Mouse (Mus musculus) adrenal gland, adult 2 months (tissue): ENCODE measurements around the gene 9130213A22Rik. TPM values are rescaled to one million over a fixed set of nuclear protein-coding genes. Genes with fewer than 3 reads are reported as not detected.

Experiments used
- DNase-seq: peaks from one replicate; pipeline ENCODE4 v3.0.0; 2021
- polyA plus RNA-seq: library from polyadenylated mRNA; depleted of rRNA; stranded (reverse); fragments of >200 nt; gene quantifications from 2 replicates; pipeline ENCODE4 v1.2.3, GENCODE M21; 2012
- total RNA-seq, 2 experiments: library from RNA; stranded (reverse); gene quantifications; 2 replicates each; pipeline ENCODE4 v1.2.3; 2021

9130213A22Rik gene
- total and polyA plus RNA-seq, 3 experiments = 0.59 to 3.0 (median 0.78) TPM

- no peak for DNase-seq
Observed at GRCm38 (mm10) chr11:69106842-69107241, 15.5 kb downstream of the 9130213A22Rik start.

GRCm38 (mm10) chr11:69106299-69106698 is 16.1 kb downstream of the 9130213A22Rik start:
- no peak for DNase-seq

- no peak for DNase-seq
Observed at GRCm38 (mm10) chr11:69105796-69106195, 16.6 kb downstream of the 9130213A22Rik start.

GRCm38 (mm10) chr11:69105227-69105626 is 17.2 kb downstream of the 9130213A22Rik start:
- DNase-seq = no peak

- DNase-seq = no peak
Observed at GRCm38 (mm10) chr11:69104487-69104886, 17.9 kb downstream of the 9130213A22Rik start.

- DNase-seq = no peak
Observed at GRCm38 (mm10) chr11:69103531-69104435, 18.6 kb downstream of the 9130213A22Rik start.

GRCm38 (mm10) chr11:69103121-69103520 is 19.3 kb downstream of the 9130213A22Rik start:
- DNase-seq = no peak

GRCm38 (mm10) chr11:69102403-69102725 is 20.0 kb downstream of the 9130213A22Rik start:
- DNase-seq = peak; percentile 87

- peak; percentile 21 for DNase-seq
Observed at GRCm38 (mm10) chr11:69101604-69102402, 20.6 kb downstream of the 9130213A22Rik start.

GRCm38 (mm10) chr11:69100639-69101360 is 21.6 kb downstream of the 9130213A22Rik start:
- peak; percentile 13 for DNase-seq

- peak; percentile 98 for DNase-seq
Observed at GRCm38 (mm10) chr11:69099915-69100345, 22.5 kb downstream of the 9130213A22Rik start.

- peak; percentile 78 for DNase-seq
Observed at GRCm38 (mm10) chr11:69099177-69099914, 23.0 kb downstream of the 9130213A22Rik start.

- DNase-seq = peak; percentile 99
Observed at GRCm38 (mm10) chr11:69098762-69099091, 23.7 kb downstream of the 9130213A22Rik start.

GRCm38 (mm10) chr11:69098039-69098761 is 24.2 kb downstream of the 9130213A22Rik start:
- DNase-seq = no peak

GRCm38 (mm10) chr11:69096987-69097900 is 25.1 kb downstream of the 9130213A22Rik start:
- DNase-seq = peak; percentile 100

GRCm38 (mm10) chr11:69096360-69096986 is 25.9 kb downstream of the 9130213A22Rik start:
- DNase-seq = no peak

- no peak for DNase-seq
Observed at GRCm38 (mm10) chr11:69095511-69096231, 26.7 kb downstream of the 9130213A22Rik start.

GRCm38 (mm10) chr11:69094697-69095429 is 27.5 kb downstream of the 9130213A22Rik start, which contains the start of gene Per1:
Per1 (plus strand) TSS chr11:69095217.
- peak; percentile 99 for DNase-seq
